Mouse (Mus musculus) lung, embryonic 16.5 days (tissue): ENCODE data around the gene Scgn. TPM values are rescaled to one million over a fixed set of nuclear protein-coding genes. Genes with fewer than 3 reads are reported as not detected.

Source experiments
- ATAC-seq: fragments of 200-750 bp; cut with Nextera tagmentation; 2 replicates; pipeline ENCODE4 v1.8.0; 2017; ENCODE audit warnings: low read depth, mild to moderate bottlenecking, moderate library complexity
- H3K27ac ChIP-seq: fragments of 300-500 bp; sonication (generic); 2 replicates; pipeline ENCODE4 v1.5.1; 2014; ENCODE audit warnings: mild to moderate bottlenecking, control low read depth, low read length
- H3K27me3 ChIP-seq: fragments of 300-500 bp; sonication (generic); 2 replicates; pipeline ENCODE4 v1.6.1; 2014; ENCODE audit warnings: low read depth, low read length, mixed read lengths; ENCODE audit not compliant: control insufficient read depth, insufficient read depth
- H3K36me3 ChIP-seq: fragments of 300-500 bp; sonication (generic); 2 replicates; pipeline ENCODE4 v1.6.1; 2014; ENCODE audit warnings: low read length; ENCODE audit not compliant: control insufficient read depth, insufficient read depth
- H3K4me1 ChIP-seq: fragments of 300-500 bp; sonication (generic); replicated peaks from 2 replicates; pipeline ENCODE4 v1.6.1; 2014; ENCODE audit warnings: low read length, mixed read lengths; ENCODE audit not compliant: control insufficient read depth, insufficient read depth
- H3K4me2 ChIP-seq: fragments of 300-500 bp; sonication (generic); 2 replicates; pipeline ENCODE4 v1.6.1; 2014; ENCODE audit warnings: low read depth, low read length, control low read depth
- H3K4me3 ChIP-seq: fragments of 300-500 bp; sonication (generic); 2 replicates; pipeline ENCODE4 v1.5.1; 2014; ENCODE audit warnings: mild to moderate bottlenecking, low read length, control low read depth
- H3K9ac ChIP-seq: fragments of 300-500 bp; sonication (generic); 2 replicates; pipeline ENCODE4 v1.6.1; 2014; ENCODE audit warnings: low read length, control low read depth
- H3K9me3 ChIP-seq: fragments of 300-500 bp; sonication (generic); 2 replicates; pipeline ENCODE4 v1.6.1; 2016; ENCODE audit warnings: low read length; ENCODE audit not compliant: control insufficient read depth
- WGBS: fragments of 180-500 bp; shearing (Covaris S2); extraction: QIAGEN DNeasy Blood & Tissue Kit; methylation state at CpG from one replicate; pipeline ENCODE4 v1.1.7; 2014; 5-methylcytosine and 5-hydroxymethylcytosine counted together
- polyA plus RNA-seq: library from polyadenylated mRNA; unstranded; fragments of >200 nt; fragmentation: Nextera tagmentation; extraction: Ambion mirVana; gene quantifications from 2 replicates; pipeline ENCODE4 v1.2.1, GENCODE M21; 2015

Scgn gene
- polyA plus RNA-seq, 1 experiment from 2014 or later = not detected

DNA sequence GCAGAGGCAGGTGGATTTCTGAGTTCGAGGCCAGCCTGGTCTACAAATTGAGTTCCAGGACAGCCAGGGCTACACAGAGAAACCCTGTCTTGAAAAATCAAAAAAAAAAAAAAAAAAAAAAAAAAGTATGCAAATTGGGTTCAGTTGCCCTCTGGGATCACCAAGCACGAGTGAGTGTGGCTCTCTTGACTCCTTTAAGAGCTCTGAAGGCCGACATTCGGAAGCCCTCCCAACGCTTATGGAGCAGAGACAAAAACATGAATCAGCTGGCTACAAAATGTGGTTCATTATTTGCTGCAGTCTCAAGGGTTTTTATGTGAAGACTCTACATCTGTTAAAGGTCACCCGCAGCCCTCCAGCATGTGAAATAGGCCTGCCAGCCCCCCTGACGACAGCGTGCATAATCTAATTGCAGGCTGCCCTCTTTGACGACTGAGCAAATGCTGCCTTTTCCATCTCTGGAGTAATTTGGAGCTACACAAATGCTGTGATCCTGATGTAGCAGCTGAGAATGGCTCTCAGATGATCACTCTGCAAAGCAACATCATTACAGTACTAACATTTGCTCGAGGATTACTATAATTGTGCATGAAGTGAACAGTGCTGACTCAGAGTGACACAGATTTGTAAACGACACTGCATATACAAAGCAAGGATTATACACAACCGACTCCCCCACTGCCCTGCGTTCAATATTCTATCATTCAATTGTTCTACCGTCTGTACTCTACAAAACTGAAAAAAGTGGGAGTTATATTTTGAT lies 41.3 kb downstream of the Scgn start:
- ATAC-seq = no peak
- no peaks in the 10 kb centered on the region for H3K9me3 ChIP-seq
- WGBS = 63% methylated on average over 14 of the region's 14 CpGs

GRCm38 (mm10) chr13:23946254-23946653 lies 44.8 kb downstream of the Scgn start:
- WGBS = 44% methylated on average over 2 of the region's 2 CpGs
- ATAC-seq = no peak
- Histone ChIP-seq H3K4me3 (no peak overlapping the region), H3K9ac (no peak overlapping the region), H3K4me2 (no peak overlapping the region), H3K4me1 (no peaks in the 10 kb centered on the region), H3K27me3 (no peaks in the 10 kb centered on the region), H3K27ac (no peak overlapping the region), H3K36me3 (no peaks in the 10 kb centered on the region), H3K9me3 (no peaks in the 10 kb centered on the region)

More for the DNA sequence above, 41.3 kb downstream of the Scgn start:
- Histone ChIP-seq H3K9ac (no peak overlapping the region), H3K27me3 (no peaks in the 10 kb centered on the region), H3K4me2 (no peak overlapping the region), H3K36me3 (no peaks in the 10 kb centered on the region), H3K4me3 (no peak overlapping the region), H3K4me1 (no peaks in the 10 kb centered on the region), H3K27ac (no peak overlapping the region)

DNA sequence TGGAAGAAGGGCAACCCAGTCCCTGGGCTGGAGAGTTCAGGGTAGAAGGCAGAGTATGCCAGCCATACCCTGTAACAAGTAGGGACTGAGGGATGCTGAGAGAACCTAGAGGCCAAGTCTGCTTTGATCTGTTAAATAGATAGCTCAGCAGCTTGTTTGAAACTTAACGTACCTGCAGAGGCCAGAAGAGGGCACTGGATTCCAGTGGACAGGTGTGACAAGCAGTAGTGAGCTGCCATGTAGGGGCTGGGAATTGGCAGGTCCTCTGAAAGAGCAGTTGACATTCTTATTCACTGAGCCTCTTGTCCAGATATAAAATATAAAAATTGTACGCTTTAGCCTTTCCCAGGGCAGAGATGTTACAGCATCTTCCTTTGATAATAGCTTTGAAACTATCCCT lies 48.2 kb downstream of the Scgn start:
- Histone ChIP-seq H3K27me3 (no peaks in the 10 kb centered on the region), H3K9ac (no peak overlapping the region), H3K36me3 (no peaks in the 10 kb centered on the region), H3K27ac (no peak overlapping the region), H3K4me1 (no peaks in the 10 kb centered on the region), H3K4me3 (no peak overlapping the region), H3K9me3 (no peaks in the 10 kb centered on the region), H3K4me2 (no peak overlapping the region)
- 58% methylated on average over 2 of the region's 2 CpGs for WGBS
- no peak for ATAC-seq

DNA sequence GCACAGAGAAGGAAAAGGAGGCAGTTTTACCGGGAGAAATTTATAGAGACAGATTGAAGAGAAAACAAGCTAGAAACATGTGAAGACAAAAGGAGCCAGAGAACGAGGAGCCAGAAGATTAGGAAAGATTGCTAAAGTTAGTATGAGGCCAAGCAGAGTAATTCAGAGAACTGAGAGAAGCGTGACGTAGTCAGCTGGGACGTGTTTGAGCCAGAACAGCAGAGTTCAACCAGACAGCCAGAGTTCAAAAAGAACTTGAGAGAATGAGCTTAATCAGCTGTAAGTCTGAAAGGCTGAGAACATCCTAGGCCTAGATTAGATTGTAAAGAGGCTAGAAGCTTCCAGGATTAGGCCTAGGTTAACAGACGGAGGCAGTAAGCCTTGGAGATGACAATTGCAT lies 50.7 kb downstream of the Scgn start:
- Histone ChIP-seq H3K27ac (peak overlapping the region; percentile 31; the same call in 1 of the 2 replicates), H3K4me1 (no peaks in the 10 kb centered on the region), H3K27me3 (no peaks in the 10 kb centered on the region), H3K36me3 (no peaks in the 10 kb centered on the region), H3K9me3 (no peaks in the 10 kb centered on the region), H3K4me2 (no peak overlapping the region), H3K9ac (no peak overlapping the region), H3K4me3 (no peak overlapping the region)
- peak; percentile 84 for ATAC-seq
- 47% methylated on average over 6 of the region's 6 CpGs for WGBS

GRCm38 (mm10) chr13:23938699-23939098 lies 52.3 kb downstream of the Scgn start:
- no peak overlapping the region for H3K4me3 ChIP-seq
- no peaks in the 10 kb centered on the region for H3K36me3 ChIP-seq
- no peak overlapping the region for H3K27ac ChIP-seq
- no peaks in the 10 kb centered on the region for H3K4me1 ChIP-seq
- H3K27me3 ChIP-seq = no peaks in the 10 kb centered on the region
- H3K4me2 ChIP-seq = no peak overlapping the region
- ATAC-seq = no peak
- H3K9me3 ChIP-seq = no peaks in the 10 kb centered on the region
- H3K9ac ChIP-seq = no peak overlapping the region
- WGBS = 76% methylated on average over 1 of the region's 1 CpGs

GRCm38 (mm10) chr13:23934211-23934520 lies 56.8 kb downstream of the Scgn start, which contains the start of gene Hist1h2aa:
TSS of gene Hist1h2aa (plus strand) at chr13:23934462.
- H3K9me3 ChIP-seq = no peaks in the 10 kb centered on the region
- no peak within 1 kb of the TSS for H3K27ac ChIP-seq
- H3K27me3 ChIP-seq = no peaks in the 10 kb centered on the region
- H3K36me3 ChIP-seq = no peaks in the 10 kb centered on the region
- H3K4me2 ChIP-seq = no peak within 1 kb of the TSS
- H3K9ac ChIP-seq = no peak within 1 kb of the TSS
- no peak within 1 kb of the TSS for H3K4me3 ChIP-seq
- no peak for ATAC-seq
- 89% methylated on average over 10 of the region's 10 CpGs for WGBS
- no peaks in the 10 kb centered on the region for H3K4me1 ChIP-seq

- Histone ChIP-seq H3K4me2 (no peak within 1 kb of the TSS), H3K4me1 (peaks cover 2% of the 10 kb centered on the region), H3K9me3 (no peaks in the 10 kb centered on the region), H3K36me3 (no peaks in the 10 kb centered on the region), H3K9ac (no peak within 1 kb of the TSS), H3K27me3 (no peaks in the 10 kb centered on the region), H3K27ac (no peak within 1 kb of the TSS), H3K4me3 (no peak within 1 kb of the TSS)
- ATAC-seq = no peak
- 88% methylated on average over 36 of the region's 39 CpGs for WGBS
Observed at GRCm38 (mm10) chr13:23933421-23934210, 57.4 kb downstream of the Scgn start, which contains the start of gene Hist1h2ba. TSS of gene Hist1h2ba (minus strand) at chr13:23934156.

GRCm38 (mm10) chr13:23930904-23931303 lies 60.1 kb downstream of the Scgn start:
- Histone ChIP-seq H3K27me3 (no peaks in the 10 kb centered on the region), H3K4me1 (peaks cover 7% of the 10 kb centered on the region), H3K36me3 (no peaks in the 10 kb centered on the region), H3K9ac (no peak overlapping the region), H3K4me3 (no peak overlapping the region), H3K9me3 (no peaks in the 10 kb centered on the region), H3K4me2 (peak overlapping the region; percentile 18; the same call in 1 of the 2 replicates), H3K27ac (no peak overlapping the region)
- no peak for ATAC-seq
- 62% methylated on average over 11 of the region's 11 CpGs for WGBS

DNA sequence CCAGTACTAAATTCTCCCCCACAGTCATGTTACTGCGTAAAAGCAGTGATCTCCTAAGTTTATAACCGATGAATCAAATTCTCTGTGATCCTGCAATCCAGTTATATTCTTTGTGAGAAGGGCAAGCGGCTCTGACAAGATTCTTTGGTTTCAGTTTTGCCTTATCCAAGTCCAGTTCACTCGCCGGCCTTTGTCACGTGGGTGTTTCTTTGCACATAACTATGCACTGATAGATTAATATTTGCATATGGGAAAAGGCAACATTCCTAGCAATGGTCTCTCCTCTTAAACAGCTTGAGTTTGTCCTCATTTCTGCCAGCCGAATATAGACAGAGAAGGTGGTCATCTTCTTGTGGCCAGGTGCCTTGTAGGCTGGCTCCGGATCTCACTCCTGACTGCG lies 60.6 kb downstream of the Scgn start:
- no peaks in the 10 kb centered on the region for H3K9me3 ChIP-seq
- peak overlapping the region; percentile 18 for H3K4me2 ChIP-seq
- peaks cover 7% of the 10 kb centered on the region for H3K4me1 ChIP-seq
- no peaks in the 10 kb centered on the region for H3K27me3 ChIP-seq
- H3K27ac ChIP-seq = no peak overlapping the region
- no peaks in the 10 kb centered on the region for H3K36me3 ChIP-seq
- no peak overlapping the region for H3K9ac ChIP-seq
- no peak overlapping the region for H3K4me3 ChIP-seq
- 75% methylated on average over 9 of the region's 9 CpGs for WGBS
- no peak for ATAC-seq
